Mouse (Mus musculus) heart, embryonic 14.5 days (tissue): ENCODE measurements around the gene D2hgdh. TPM values are rescaled to one million over a fixed set of nuclear protein-coding genes. Genes with fewer than 3 reads are reported as not detected.
"Not testable (repeated sequence)": the region's sequence is repeated elsewhere in the genome, so short reads cannot be mapped to it uniquely, and the experiment has no call there.

Source experiments
- ATAC-seq: fragments of 200-750 bp; cut with Nextera tagmentation; 2 replicates; pipeline ENCODE4 v1.8.0; 2017; ENCODE audit warnings: low read depth, moderate TSS enrichment; ENCODE audit not compliant: insufficient number of reproducible peaks, insufficient read depth, low FRiP score
- H3K27ac ChIP-seq, 2 experiments: fragments of 200-500 bp in 1 of 2; fragments of 300-500 bp in 1 of 2; sonication (generic) in 1 of 2; replicated peaks in 1 of 2; 2 replicates each; pipeline ENCODE4 v1.5.1; 2012 to 2014; ENCODE audit warnings: low read depth in 2 of 2, low read length in 2 of 2, control low read depth in 1 of 2, mild to moderate bottlenecking in 1 of 2, mixed read lengths in 1 of 2; ENCODE audit not compliant: control insufficient read depth in 1 of 2, insufficient read depth in 1 of 2
- H3K27me3 ChIP-seq: fragments of 300-500 bp; sonication (generic); 2 replicates; pipeline ENCODE4 v1.6.1; 2014; ENCODE audit warnings: mild to moderate bottlenecking, low read length, control low read depth; ENCODE audit not compliant: control insufficient read depth, insufficient read depth
- H3K36me3 ChIP-seq: fragments of 300-500 bp; sonication (generic); 2 replicates; pipeline ENCODE4 v1.6.1; 2014; ENCODE audit warnings: mild to moderate bottlenecking, control low read depth, low read length, mixed read lengths; ENCODE audit not compliant: control insufficient read depth, insufficient read depth
- H3K4me1 ChIP-seq, 2 experiments: fragments of 200-500 bp in 1 of 2; fragments of 300-500 bp in 1 of 2; sonication (generic) in 1 of 2; 2 replicates each; pipeline ENCODE4 v1.6.1; 2012 to 2014; ENCODE audit warnings: low read length in 2 of 2, control low read depth in 1 of 2, mixed read lengths in 1 of 2; ENCODE audit not compliant: control insufficient read depth in 2 of 2, insufficient read depth in 2 of 2
- H3K4me2 ChIP-seq: fragments of 300-500 bp; sonication (generic); 2 replicates; pipeline ENCODE4 v1.6.1; 2014; ENCODE audit warnings: mild to moderate bottlenecking, low read length
- H3K4me3 ChIP-seq, 2 experiments: fragments of 200-500 bp in 1 of 2; fragments of 300-500 bp in 1 of 2; sonication (generic) in 1 of 2; 2 replicates each; pipeline ENCODE4 v1.5.1; 2012 to 2014; ENCODE audit warnings: low read length in 2 of 2, mild to moderate bottlenecking in 2 of 2, control low read depth in 1 of 2, low read depth in 1 of 2, moderate library complexity in 1 of 2; ENCODE audit not compliant: control insufficient read depth in 1 of 2, insufficient read depth in 1 of 2
- H3K9ac ChIP-seq: fragments of 300-500 bp; sonication (generic); 2 replicates; pipeline ENCODE4 v1.6.1; 2014; ENCODE audit warnings: mild to moderate bottlenecking, low read length
- H3K9me3 ChIP-seq: fragments of 300-500 bp; sonication (generic); 2 replicates; pipeline ENCODE4 v1.6.1; 2016; ENCODE audit warnings: low read length, control low read depth; ENCODE audit not compliant: control insufficient read depth
- WGBS: fragments of 180-500 bp; shearing (Covaris S2); extraction: QIAGEN DNeasy Blood & Tissue Kit; methylation state at CpG from one replicate; pipeline ENCODE4 v1.1.7; 2014; 5-methylcytosine and 5-hydroxymethylcytosine counted together
- polyA plus RNA-seq: library from polyadenylated mRNA; unstranded; fragments of >200 nt; fragmentation: Nextera tagmentation; extraction: Ambion mirVana; gene quantifications from 2 replicates; pipeline ENCODE4 v1.2.1, GENCODE M21; 2014

D2hgdh gene
- polyA plus RNA-seq, 1 experiment from 2014 or later, result 16.1 TPM

- 90% methylated on average over 7 of the region's 7 CpGs for WGBS
- H3K27ac ChIP-seq, result no peak overlapping the region
- H3K4me1 ChIP-seq, result peaks cover 0 to 4% of the 10 kb centered on the region in 2 experiments; a peak in 2 of 4 replicates
- no peaks in the 10 kb centered on the region for H3K9me3 ChIP-seq
- no peaks in the 10 kb centered on the region for H3K27me3 ChIP-seq
- H3K4me2 ChIP-seq, result no peak overlapping the region
- H3K9ac ChIP-seq, result no peak overlapping the region
- H3K4me3 ChIP-seq, result no peak overlapping the region
- H3K36me3 ChIP-seq, result peaks cover 18% of the 10 kb centered on the region
- no peak for ATAC-seq
Measured at GRCm38 (mm10) chr1:93834671-93835150, 10.0 kb downstream of the D2hgdh start.

- WGBS, result 91% methylated on average over 4 of the region's 4 CpGs
- H3K4me2 ChIP-seq, result no peak overlapping the region
- no peak for ATAC-seq
- no peaks in the 10 kb centered on the region for H3K9me3 ChIP-seq
- no peaks in the 10 kb centered on the region for H3K27me3 ChIP-seq
- H3K27ac ChIP-seq, result no peak overlapping the region
- peaks cover 0 to 4% of the 10 kb centered on the region in 2 experiments; a peak in 2 of 4 replicates for H3K4me1 ChIP-seq
- H3K9ac ChIP-seq, result no peak overlapping the region
- no peak overlapping the region for H3K4me3 ChIP-seq
- peaks cover 18% of the 10 kb centered on the region for H3K36me3 ChIP-seq
Measured at GRCm38 (mm10) chr1:93835211-93835610, 10.5 kb downstream of the D2hgdh start.

DNA sequence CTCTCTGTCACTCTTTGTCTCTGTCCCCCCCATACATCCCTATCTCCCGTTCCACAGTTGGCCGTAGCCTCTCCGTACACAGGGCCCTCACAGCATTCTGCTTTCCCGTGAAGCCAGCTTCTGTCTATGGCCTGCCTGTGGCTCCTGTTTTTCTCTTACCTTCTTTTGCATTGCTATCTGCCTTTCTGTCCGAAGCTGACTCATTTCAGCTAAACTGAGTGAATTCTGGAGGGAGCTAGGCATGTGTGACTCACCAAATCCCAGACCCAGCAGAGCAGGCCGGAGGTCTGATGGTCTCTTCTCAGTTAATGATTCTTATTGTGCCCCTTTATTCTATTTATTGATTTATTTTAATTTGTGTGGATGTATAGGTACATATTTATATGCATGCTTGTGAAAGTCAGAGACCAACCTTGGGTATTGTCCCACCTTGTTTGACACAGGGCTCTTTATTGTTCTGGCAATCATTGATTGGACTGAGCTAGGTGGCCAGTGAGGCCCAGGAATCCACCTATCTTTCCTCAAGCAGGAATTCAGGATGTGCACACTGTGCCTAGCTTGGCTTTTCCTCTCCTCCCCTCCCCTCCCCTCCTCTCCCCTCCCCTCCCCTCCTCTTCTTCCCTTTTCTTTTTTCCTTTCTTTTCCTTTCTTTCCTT lies 11.3 kb downstream of the D2hgdh start:
- Histone ChIP-seq H3K27me3 (no peaks in the 10 kb centered on the region), H3K4me2 (no peak overlapping the region), H3K9ac (no peak overlapping the region), H3K9me3 (no peaks in the 10 kb centered on the region), H3K36me3 (peaks cover 18% of the 10 kb centered on the region), H3K4me1 (peaks cover 0 to 4% of the 10 kb centered on the region in 2 experiments; a peak in 2 of 4 replicates), H3K4me3 (no peak overlapping the region), H3K27ac (no peak overlapping the region)
- ATAC-seq, result no peak
- WGBS, result 73% methylated on average over 6 of the region's 6 CpGs

DNA sequence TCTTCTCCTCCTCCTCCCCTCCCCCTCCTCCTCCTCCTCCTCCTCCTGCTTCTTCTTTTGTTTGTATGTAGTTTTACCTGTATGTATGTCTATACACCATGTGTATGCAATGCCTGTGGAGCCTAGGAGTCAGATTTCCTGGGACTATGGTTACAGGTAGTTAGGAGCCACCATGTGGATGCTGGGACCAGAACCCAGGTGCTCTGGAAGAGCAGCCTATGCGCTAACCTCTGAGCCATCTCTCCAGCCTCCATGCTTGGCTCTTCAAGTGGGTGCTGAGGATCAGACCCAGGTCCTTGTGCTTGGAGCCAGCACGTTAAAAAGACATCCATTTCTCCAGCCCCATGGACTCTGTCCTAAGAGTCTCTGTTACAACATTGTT lies 11.8 kb downstream of the D2hgdh start:
- H3K27me3 ChIP-seq, result no peaks in the 10 kb centered on the region
- H3K4me2 ChIP-seq, result no peak overlapping the region
- H3K27ac ChIP-seq, result no peak overlapping the region
- no peaks in the 10 kb centered on the region for H3K9me3 ChIP-seq
- peaks cover 0 to 4% of the 10 kb centered on the region in 2 experiments; a peak in 2 of 4 replicates for H3K4me1 ChIP-seq
- H3K36me3 ChIP-seq, result peaks cover 18% of the 10 kb centered on the region
- 88% methylated on average over 2 of the region's 2 CpGs for WGBS
- no peak overlapping the region for H3K4me3 ChIP-seq
- no peak for ATAC-seq
- H3K9ac ChIP-seq, result no peak overlapping the region

- no peak for ATAC-seq
- Histone ChIP-seq H3K4me1 (peaks cover 0 to 4% of the 10 kb centered on the region in 2 experiments; a peak in 2 of 4 replicates), H3K27me3 (no peaks in the 10 kb centered on the region), H3K36me3 (peaks cover 18% of the 10 kb centered on the region), H3K9ac (no peak overlapping the region), H3K9me3 (no peaks in the 10 kb centered on the region), H3K4me3 (no peak overlapping the region), H3K27ac (no peak overlapping the region), H3K4me2 (no peak overlapping the region)
- WGBS, result 84% methylated on average over 8 of the region's 8 CpGs
Measured at GRCm38 (mm10) chr1:93837335-93837734, 12.6 kb downstream of the D2hgdh start.

GRCm38 (mm10) chr1:93838569-93838968 lies 13.9 kb downstream of the D2hgdh start:
- H3K4me2 ChIP-seq, H3K9me3 ChIP-seq, H3K4me3 ChIP-seq, ATAC-seq, H3K27ac ChIP-seq, H3K9ac ChIP-seq, H3K27me3 ChIP-seq, H3K4me1 ChIP-seq: not testable (repeated sequence)
- peaks cover 18% of the 10 kb centered on the region for H3K36me3 ChIP-seq
- WGBS, result 84% methylated on average over 8 of the region's 8 CpGs

DNA sequence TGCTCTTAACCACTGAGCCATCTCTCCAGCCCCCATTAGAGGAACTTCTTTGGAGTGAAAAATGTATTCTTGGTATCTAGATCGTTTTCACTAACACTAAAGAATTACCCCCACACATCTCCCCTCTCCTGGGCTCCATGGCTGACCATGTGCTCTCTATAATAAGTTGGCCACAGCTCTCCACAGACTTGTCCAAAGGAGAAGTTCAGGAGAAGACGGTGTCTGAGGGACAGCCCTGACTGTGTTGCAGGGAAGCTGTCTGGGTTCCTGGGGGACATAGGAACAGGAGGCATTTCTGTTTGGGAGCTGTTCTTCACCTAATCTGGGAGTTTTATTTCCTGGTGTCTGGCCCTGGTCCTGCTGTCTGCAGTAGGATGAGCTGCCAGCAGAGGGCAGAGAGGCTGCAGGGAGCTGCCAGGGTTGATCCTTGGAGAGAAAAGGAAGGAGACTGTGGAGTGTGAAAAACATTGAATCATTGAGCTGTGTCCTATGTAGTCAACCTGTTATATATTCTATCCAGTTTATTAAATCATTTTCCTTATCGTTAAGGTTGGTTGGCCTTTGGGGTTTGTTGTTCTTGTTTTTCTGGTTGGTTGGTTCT lies 21.2 kb downstream of the D2hgdh start:
- whole genome bisulfite sequencing, result 35% methylated on average over 1 of the region's 3 CpGs
- not testable (repeated sequence) for H3K27ac ChIP-seq, H3K9ac ChIP-seq, H3K27me3 ChIP-seq, ATAC-seq, H3K4me1 ChIP-seq, H3K4me3 ChIP-seq, H3K4me2 ChIP-seq, H3K9me3 ChIP-seq, H3K36me3 ChIP-seq
